Mouse (Mus musculus): ENCODE data around the gene Gadl1. TPM values are rescaled to one million over a fixed set of nuclear protein-coding genes. Genes with fewer than 3 reads are reported as not detected.
A peak's percentile ranks its signal among the peaks of the same experiment; 100 is the strongest.

Gadl1 gene
- polyA plus RNA-seq, 1 experiment from 2014 or later = 0.54 TPM

GRCm38 (mm10) chr9:115978478-115978877 is 69.2 kb downstream of the Gadl1 start:
- Histone ChIP-seq H3K36me3 (ENCODE audit: insufficient read depth) (no peaks in the 10 kb centered on the region), H3K27ac (ENCODE audit: low read depth) (no peak overlapping the region), H3K27me3 (ENCODE audit: insufficient read depth, low read length) (no peaks in the 10 kb centered on the region), H3K4me2 (no peak overlapping the region), H3K9ac (no peak overlapping the region), H3K4me3 (ENCODE audit: low read depth, low read length) (no peak overlapping the region), H3K4me1 (ENCODE audit: insufficient read depth) (no peaks in the 10 kb centered on the region), H3K9me3 (ENCODE audit: low read depth, low read length) (no peaks in the 10 kb centered on the region; the same call in 1 of the 2 replicates)
- no peak for TF ChIP-seq CTCF (IDR thresholded peaks at IDR 0.05; ENCODE audit: low read depth)
- DNase-seq (no peak), ATAC-seq (ENCODE audit: insufficient read depth) (no peak)
- 72% methylated on average over 2 of the region's 2 CpGs for WGBS

GRCm38 (mm10) chr9:115990661-115991060 is 81.4 kb downstream of the Gadl1 start:
- H3K4me2 ChIP-seq = no peak overlapping the region
- WGBS = 89% methylated on average over 7 of the region's 7 CpGs

GRCm38 (mm10) chr9:115994772-115995171 is 85.5 kb downstream of the Gadl1 start:
- no peak overlapping the region for H3K27ac ChIP-seq (ENCODE audit: low read depth)
- H3K36me3 ChIP-seq (ENCODE audit: insufficient read depth) = no peaks in the 10 kb centered on the region
- no peak for TF ChIP-seq CTCF (IDR thresholded peaks at IDR 0.05; ENCODE audit: low read depth)
- no peak overlapping the region for H3K9ac ChIP-seq
- no peaks in the 10 kb centered on the region for H3K9me3 ChIP-seq (ENCODE audit: low read depth, low read length)
- no peak overlapping the region for H3K4me2 ChIP-seq
- ATAC-seq (ENCODE audit: insufficient read depth) (no peak), DNase-seq (no peak)
- no peak overlapping the region for H3K4me3 ChIP-seq (ENCODE audit: low read depth, low read length)
- no peaks in the 10 kb centered on the region for H3K27me3 ChIP-seq (ENCODE audit: insufficient read depth, low read length)
- WGBS = 42% methylated on average over 2 of the region's 2 CpGs
- no peaks in the 10 kb centered on the region for H3K4me1 ChIP-seq (ENCODE audit: insufficient read depth)

More at GRCm38 (mm10) chr9:115990661-115991060, 81.4 kb downstream of the Gadl1 start:
- peak; percentile 42 for TF ChIP-seq CTCF (IDR thresholded peaks at IDR 0.05; ENCODE audit: low read depth)
- no peak overlapping the region for H3K27ac ChIP-seq (ENCODE audit: low read depth)
- H3K27me3 ChIP-seq (ENCODE audit: insufficient read depth, low read length) = no peaks in the 10 kb centered on the region
- ATAC-seq (ENCODE audit: insufficient read depth) (no peak), DNase-seq (no peak)
- no peaks in the 10 kb centered on the region for H3K9me3 ChIP-seq (ENCODE audit: low read depth, low read length)
- no peak overlapping the region for H3K9ac ChIP-seq
- H3K4me1 ChIP-seq (ENCODE audit: insufficient read depth) = no peaks in the 10 kb centered on the region
- H3K4me3 ChIP-seq (ENCODE audit: low read depth, low read length) = no peak overlapping the region
- H3K36me3 ChIP-seq (ENCODE audit: insufficient read depth) = no peaks in the 10 kb centered on the region

GRCm38 (mm10) chr9:115995856-115996560 is 86.8 kb downstream of the Gadl1 start:
- WGBS = 69% methylated on average over 23 of the region's 23 CpGs
- TF ChIP-seq CTCF (IDR thresholded peaks at IDR 0.05; ENCODE audit: low read depth) = no peak
- H3K36me3 ChIP-seq (ENCODE audit: insufficient read depth) = no peaks in the 10 kb centered on the region
- no peaks in the 10 kb centered on the region for H3K4me1 ChIP-seq (ENCODE audit: insufficient read depth)
- H3K4me3 ChIP-seq (ENCODE audit: low read depth, low read length) = no peak overlapping the region
- DNase-seq = no peak
- no peak for ATAC-seq (ENCODE audit: insufficient read depth)
- H3K27me3 ChIP-seq (ENCODE audit: insufficient read depth, low read length) = no peaks in the 10 kb centered on the region
- no peak overlapping the region for H3K27ac ChIP-seq (ENCODE audit: low read depth)
- H3K9ac ChIP-seq = no peak overlapping the region
- H3K9me3 ChIP-seq (ENCODE audit: low read depth, low read length) = no peaks in the 10 kb centered on the region
- H3K4me2 ChIP-seq = no peak overlapping the region

GRCm38 (mm10) chr9:115998383-115998782 is 89.1 kb downstream of the Gadl1 start:
- ATAC-seq (ENCODE audit: insufficient read depth) = no peak
- H3K27me3 ChIP-seq (ENCODE audit: insufficient read depth, low read length) = no peaks in the 10 kb centered on the region
- no peaks in the 10 kb centered on the region for H3K4me1 ChIP-seq (ENCODE audit: insufficient read depth)
- no peak for TF ChIP-seq CTCF (IDR thresholded peaks at IDR 0.05; ENCODE audit: low read depth)
- H3K9ac ChIP-seq = no peak overlapping the region
- no peaks in the 10 kb centered on the region for H3K36me3 ChIP-seq (ENCODE audit: insufficient read depth)
- DNase-seq = no peak
- H3K4me2 ChIP-seq = no peak overlapping the region
- no peak overlapping the region for H3K27ac ChIP-seq (ENCODE audit: low read depth)
- no peak overlapping the region for H3K4me3 ChIP-seq (ENCODE audit: low read depth, low read length)
- no peaks in the 10 kb centered on the region for H3K9me3 ChIP-seq (ENCODE audit: low read depth, low read length)
- 68% methylated on average over 4 of the region's 4 CpGs for WGBS

GRCm38 (mm10) chr9:115999361-115999990 is 90.2 kb downstream of the Gadl1 start:
- Histone ChIP-seq H3K4me1 (ENCODE audit: insufficient read depth) (no peaks in the 10 kb centered on the region), H3K27me3 (ENCODE audit: insufficient read depth, low read length) (no peaks in the 10 kb centered on the region), H3K9ac (no peak overlapping the region), H3K4me2 (no peak overlapping the region), H3K4me3 (ENCODE audit: low read depth, low read length) (no peak overlapping the region), H3K9me3 (ENCODE audit: low read depth, low read length) (no peaks in the 10 kb centered on the region), H3K27ac (ENCODE audit: low read depth) (no peak overlapping the region), H3K36me3 (ENCODE audit: insufficient read depth) (no peaks in the 10 kb centered on the region)
- 78% methylated on average over 8 of the region's 8 CpGs for WGBS
- DNase-seq = no peak
- no peak for ATAC-seq (ENCODE audit: insufficient read depth)
- TF ChIP-seq CTCF (IDR thresholded peaks at IDR 0.05; ENCODE audit: low read depth) = no peak

GRCm38 (mm10) chr9:116013911-116014310 is 104.7 kb downstream of the Gadl1 start:
- H3K4me2 ChIP-seq = no peak overlapping the region
- WGBS = 55% methylated on average over 4 of the region's 4 CpGs
- H3K9me3 ChIP-seq (ENCODE audit: low read depth, low read length) = no peaks in the 10 kb centered on the region; the same call in 1 of the 2 replicates
- H3K4me3 ChIP-seq (ENCODE audit: low read depth, low read length) = no peak overlapping the region
- no peaks in the 10 kb centered on the region for H3K36me3 ChIP-seq (ENCODE audit: insufficient read depth)
- DNase-seq (no peak), ATAC-seq (ENCODE audit: insufficient read depth) (no peak)
- H3K9ac ChIP-seq = no peak overlapping the region
- H3K27ac ChIP-seq (ENCODE audit: low read depth) = no peak overlapping the region
- H3K27me3 ChIP-seq (ENCODE audit: insufficient read depth, low read length) = no peaks in the 10 kb centered on the region
- H3K4me1 ChIP-seq (ENCODE audit: insufficient read depth) = no peaks in the 10 kb centered on the region
- no peak for TF ChIP-seq CTCF (IDR thresholded peaks at IDR 0.05; ENCODE audit: low read depth)

Data from lung, embryonic 14.5 days (tissue).